Mouse (Mus musculus) liver, embryonic 11.5 days (tissue): ENCODE results near the gene Csnk1g1. TPM values are rescaled to one million over a fixed set of nuclear protein-coding genes. Genes with fewer than 3 reads are reported as not detected.

Experiments used
- ATAC-seq: fragments of 200-750 bp; cut with Nextera tagmentation; replicated peaks from 2 replicates; pipeline ENCODE4 v1.8.0; 2017; ENCODE audit warnings: moderate number of reproducible peaks, mild to moderate bottlenecking, moderate TSS enrichment, moderate library complexity; ENCODE audit not compliant: low FRiP score
- DNase-seq: peaks from one replicate; pipeline ENCODE4 v3.0.0-alpha.2; 2017; ENCODE audit warnings: low spot score
- H3K27ac ChIP-seq: fragments of 300-500 bp; sonication (generic); 2 replicates; pipeline ENCODE4 v1.5.1; 2014; ENCODE audit warnings: mild to moderate bottlenecking, low read depth, low read length, control low read depth
- H3K27me3 ChIP-seq: fragments of 300-500 bp; sonication (generic); replicated peaks from 2 replicates; pipeline ENCODE4 v1.6.1; 2014; ENCODE audit warnings: low read length, mixed read lengths; ENCODE audit not compliant: control insufficient read depth, insufficient read depth
- H3K36me3 ChIP-seq: fragments of 300-500 bp; sonication (generic); 2 replicates; pipeline ENCODE4 v1.6.1; 2014; ENCODE audit warnings: mild to moderate bottlenecking, low read length, moderate library complexity, mixed read lengths; ENCODE audit not compliant: control insufficient read depth, insufficient read depth
- H3K4me1 ChIP-seq: fragments of 300-500 bp; sonication (generic); replicated peaks from 2 replicates; pipeline ENCODE4 v1.6.1; 2014; ENCODE audit warnings: low read length, mixed read lengths; ENCODE audit not compliant: control insufficient read depth, insufficient read depth
- H3K4me2 ChIP-seq: fragments of 300-500 bp; sonication (generic); 2 replicates; pipeline ENCODE4 v1.6.1; 2014; ENCODE audit warnings: mild to moderate bottlenecking, control low read depth, moderate library complexity
- H3K4me3 ChIP-seq: fragments of 300-500 bp; sonication (generic); 2 replicates; pipeline ENCODE4 v1.5.1; 2014; ENCODE audit warnings: low read depth, low read length, control low read depth
- H3K9ac ChIP-seq: fragments of 300-500 bp; sonication (generic); 2 replicates; pipeline ENCODE4 v1.6.1; 2014; ENCODE audit warnings: low read depth, low read length, control low read depth
- H3K9me3 ChIP-seq: fragments of 300-500 bp; sonication (generic); 2 replicates; pipeline ENCODE4 v1.6.1; 2016; ENCODE audit warnings: low read length, inconsistent platforms, mixed read lengths; ENCODE audit not compliant: control insufficient read depth
- WGBS: fragments of 180-500 bp; shearing (Covaris S2); extraction: QIAGEN DNeasy Blood & Tissue Kit; methylation state at CpG from one replicate; pipeline ENCODE4 v1.1.7; 2014; 5-methylcytosine and 5-hydroxymethylcytosine counted together
- polyA plus RNA-seq: library from polyadenylated mRNA; unstranded; fragments of >200 nt; fragmentation: Nextera tagmentation; extraction: Ambion mirVana; gene quantifications from 2 replicates; pipeline ENCODE4 v1.2.1, GENCODE M21; 2014

Csnk1g1 gene
- polyA plus RNA-seq, 1 experiment from 2014 or later = 11.7 TPM

DNA sequence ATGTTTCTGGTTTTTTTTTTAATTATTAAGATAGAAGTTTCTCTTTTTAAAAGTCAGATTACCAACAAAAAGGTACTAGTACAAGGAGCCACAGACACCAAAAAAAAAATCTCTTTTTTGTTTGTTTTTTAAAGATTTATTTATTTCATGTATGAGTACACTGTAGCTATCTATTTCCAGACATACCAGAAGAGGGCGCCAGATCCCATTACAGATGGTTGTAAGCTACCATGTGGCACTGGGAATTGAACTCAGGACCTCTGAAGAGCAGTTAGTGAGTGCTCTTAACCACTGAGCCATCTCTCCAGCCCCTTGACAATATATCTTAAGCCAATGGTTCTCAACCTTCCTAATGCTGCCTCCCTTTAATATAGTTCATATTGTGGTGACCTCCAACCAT, 144.9 kb downstream of the Csnk1g1 start:
- no peak for ATAC-seq
- H3K9ac ChIP-seq = no peak overlapping the region
- H3K9me3 ChIP-seq = 0 out of 2 replicates have a peak, but pooled peaks cover 2% of the 10 kb centered on the region
- no peak overlapping the region for H3K4me3 ChIP-seq
- no peak overlapping the region for H3K4me2 ChIP-seq
- H3K27ac ChIP-seq = no peak overlapping the region
- H3K36me3 ChIP-seq = no peaks in the 10 kb centered on the region
- 30% methylated on average over 1 of the region's 1 CpGs for WGBS
- no peaks in the 10 kb centered on the region for H3K4me1 ChIP-seq
- H3K27me3 ChIP-seq = no peaks in the 10 kb centered on the region
- DNase-seq = no peak

- ATAC-seq (peak; percentile 99), DNase-seq (peak; percentile 99)
- H3K36me3 ChIP-seq = peaks cover 24% of the 10 kb centered on the region
- H3K27me3 ChIP-seq = no peaks in the 10 kb centered on the region
- H3K4me3 ChIP-seq = peak within 1 kb of the TSS; percentile 86
- H3K9ac ChIP-seq = peak within 1 kb of the TSS; percentile 87
- peak within 1 kb of the TSS; percentile 93 for H3K4me2 ChIP-seq
- H3K9me3 ChIP-seq = no peaks in the 10 kb centered on the region
- 2% methylated on average over 51 of the region's 51 CpGs for WGBS
- H3K27ac ChIP-seq = peak within 1 kb of the TSS; percentile 69
- H3K4me1 ChIP-seq = peaks cover 6% of the 10 kb centered on the region; the same call in 1 of the 2 replicates
Measured at GRCm38 (mm10) chr9:66059583-66060307, 151.0 kb downstream of the Csnk1g1 start, which contains the start of gene Ppib. Ppib (plus strand) TSS chr9:66060222.

DNA sequence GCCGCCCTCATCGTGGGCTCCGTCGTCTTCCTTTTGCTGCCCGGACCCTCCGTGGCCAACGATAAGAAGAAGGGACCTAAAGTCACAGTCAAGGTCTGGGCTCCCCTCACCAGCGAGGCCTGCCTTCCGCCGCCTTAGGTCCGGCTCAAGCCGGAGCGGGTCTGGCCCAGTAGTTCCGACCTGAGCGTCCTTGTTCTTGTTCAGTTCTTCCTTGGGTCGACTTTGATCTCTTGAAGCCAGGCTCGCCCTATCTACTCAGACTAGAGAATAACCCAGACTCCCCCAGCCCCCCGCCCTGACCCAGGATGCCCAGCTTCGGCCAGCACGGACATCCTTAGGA, 151.6 kb downstream of the Csnk1g1 start:
- DNase-seq (no peak), ATAC-seq (peak; percentile 60)
- H3K4me1 ChIP-seq = peaks cover 6% of the 10 kb centered on the region; the same call in 1 of the 2 replicates
- WGBS = under 1% methylated on average over 20 of the region's 20 CpGs
- H3K36me3 ChIP-seq = peaks cover 27% of the 10 kb centered on the region
- peak overlapping the region; percentile 86 for H3K4me3 ChIP-seq
- H3K27me3 ChIP-seq = no peaks in the 10 kb centered on the region
- peak overlapping the region; percentile 87 for H3K9ac ChIP-seq
- H3K9me3 ChIP-seq = no peaks in the 10 kb centered on the region
- H3K4me2 ChIP-seq = peak overlapping the region; percentile 93
- peak overlapping the region; percentile 69 for H3K27ac ChIP-seq

GRCm38 (mm10) chr9:66060986-66061385, 152.3 kb downstream of the Csnk1g1 start:
- peak overlapping the region; percentile 4; the same call in 1 of the 2 replicates for H3K27ac ChIP-seq
- no peaks in the 10 kb centered on the region for H3K9me3 ChIP-seq
- peak overlapping the region; percentile 93 for H3K4me2 ChIP-seq
- ATAC-seq = no peak
- DNase-seq = no peak
- WGBS = 24% methylated on average over 4 of the region's 4 CpGs
- peak overlapping the region; percentile 87 for H3K9ac ChIP-seq
- H3K4me3 ChIP-seq = peak overlapping the region; percentile 86
- no peaks in the 10 kb centered on the region for H3K27me3 ChIP-seq
- H3K36me3 ChIP-seq = peaks cover 34% of the 10 kb centered on the region
- H3K4me1 ChIP-seq = peaks cover 6% of the 10 kb centered on the region; the same call in 1 of the 2 replicates

DNA sequence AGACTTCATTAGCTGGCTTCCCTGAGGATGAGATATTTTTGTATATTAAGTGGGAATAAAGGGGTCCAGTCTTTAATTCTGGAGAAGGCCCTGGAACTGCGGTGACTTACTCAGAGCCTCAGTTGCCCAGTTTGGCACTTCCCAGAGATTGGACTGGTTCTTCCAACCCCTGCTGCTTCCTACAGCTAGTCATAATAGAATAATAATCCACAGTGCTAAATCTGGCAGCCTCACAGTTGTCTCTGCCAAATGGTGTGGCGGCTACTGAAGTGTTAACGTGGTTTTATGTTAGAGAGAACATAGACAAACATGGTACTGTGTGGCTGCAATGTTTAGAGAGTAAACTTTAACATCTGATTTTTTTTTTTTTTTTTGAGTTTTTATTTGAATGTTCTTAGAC, 152.9 kb downstream of the Csnk1g1 start:
- peak overlapping the region; percentile 93 for H3K4me2 ChIP-seq
- ATAC-seq (no peak), DNase-seq (no peak)
- peaks cover 6% of the 10 kb centered on the region; the same call in 1 of the 2 replicates for H3K4me1 ChIP-seq
- peak overlapping the region; percentile 86 for H3K4me3 ChIP-seq
- H3K9ac ChIP-seq = peak overlapping the region; percentile 87
- 89% methylated on average over 3 of the region's 3 CpGs for WGBS
- no peaks in the 10 kb centered on the region for H3K27me3 ChIP-seq
- no peaks in the 10 kb centered on the region for H3K9me3 ChIP-seq
- H3K27ac ChIP-seq = peak overlapping the region; percentile 4; the same call in 1 of the 2 replicates
- peaks cover 35% of the 10 kb centered on the region for H3K36me3 ChIP-seq

DNA sequence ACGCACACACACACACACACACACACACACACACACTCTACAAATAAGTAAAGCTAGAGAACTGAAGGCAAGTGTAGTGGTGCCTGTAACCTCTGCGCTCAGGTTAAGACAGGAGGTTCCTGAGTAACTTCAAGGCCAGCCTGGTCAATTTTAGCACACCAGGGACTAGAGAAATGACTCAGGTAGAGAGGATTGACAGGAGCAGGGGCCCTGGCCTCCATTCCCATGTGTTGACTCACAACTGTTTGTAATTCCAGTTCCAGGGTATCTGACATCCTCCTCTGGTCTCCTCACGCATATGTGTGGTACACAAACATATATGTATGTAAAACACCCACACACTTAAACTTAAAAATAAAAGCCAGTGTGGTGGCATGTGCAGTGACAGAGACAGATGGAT, 154.7 kb downstream of the Csnk1g1 start:
- Histone ChIP-seq H3K4me2 (no peak overlapping the region), H3K9ac (no peak overlapping the region), H3K27ac (no peak overlapping the region), H3K36me3 (peaks cover 39% of the 10 kb centered on the region), H3K4me1 (peaks cover 7% of the 10 kb centered on the region), H3K9me3 (no peaks in the 10 kb centered on the region), H3K4me3 (no peak overlapping the region), H3K27me3 (peaks cover 15% of the 10 kb centered on the region)
- WGBS = 81% methylated on average over 3 of the region's 3 CpGs
- DNase-seq = no peak
- no peak for ATAC-seq

DNA sequence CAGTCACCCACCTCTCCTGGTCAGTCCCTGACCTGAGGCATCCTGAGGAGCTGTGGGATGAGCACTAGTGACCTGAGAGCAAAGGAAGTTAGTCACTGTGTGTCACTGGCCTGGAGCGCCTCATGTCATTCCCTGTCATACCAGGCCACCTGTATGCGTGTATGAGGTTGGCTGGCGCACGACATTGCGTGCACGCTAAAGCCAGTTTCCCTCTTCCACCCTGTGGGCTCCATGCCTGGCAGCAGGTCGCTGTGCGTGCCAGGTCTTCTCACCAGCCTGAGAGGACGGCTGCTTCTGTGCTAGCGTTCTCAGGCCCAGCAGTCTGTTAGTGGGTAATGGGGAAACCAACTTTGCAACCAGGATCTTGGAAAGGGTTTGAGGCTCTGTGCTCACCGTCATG, 155.6 kb downstream of the Csnk1g1 start:
- Histone ChIP-seq H3K4me3 (no peak overlapping the region), H3K9me3 (no peaks in the 10 kb centered on the region), H3K36me3 (peaks cover 39% of the 10 kb centered on the region), H3K4me1 (peaks cover 13% of the 10 kb centered on the region), H3K27me3 (peaks cover 24% of the 10 kb centered on the region), H3K9ac (no peak overlapping the region), H3K27ac (no peak overlapping the region), H3K4me2 (no peak overlapping the region)
- 97% methylated on average over 11 of the region's 11 CpGs for WGBS
- DNase-seq (no peak), ATAC-seq (no peak)

GRCm38 (mm10) chr9:66066791-66067190, 158.1 kb downstream of the Csnk1g1 start:
- 87% methylated on average over 3 of the region's 3 CpGs for WGBS
- Histone ChIP-seq H3K4me3 (no peak overlapping the region), H3K9ac (no peak overlapping the region), H3K27ac (no peak overlapping the region), H3K36me3 (peaks cover 37% of the 10 kb centered on the region), H3K4me2 (no peak overlapping the region), H3K9me3 (no peaks in the 10 kb centered on the region), H3K27me3 (peaks cover 25% of the 10 kb centered on the region), H3K4me1 (peaks cover 14% of the 10 kb centered on the region)
- no peak for ATAC-seq
- no peak for DNase-seq

DNA sequence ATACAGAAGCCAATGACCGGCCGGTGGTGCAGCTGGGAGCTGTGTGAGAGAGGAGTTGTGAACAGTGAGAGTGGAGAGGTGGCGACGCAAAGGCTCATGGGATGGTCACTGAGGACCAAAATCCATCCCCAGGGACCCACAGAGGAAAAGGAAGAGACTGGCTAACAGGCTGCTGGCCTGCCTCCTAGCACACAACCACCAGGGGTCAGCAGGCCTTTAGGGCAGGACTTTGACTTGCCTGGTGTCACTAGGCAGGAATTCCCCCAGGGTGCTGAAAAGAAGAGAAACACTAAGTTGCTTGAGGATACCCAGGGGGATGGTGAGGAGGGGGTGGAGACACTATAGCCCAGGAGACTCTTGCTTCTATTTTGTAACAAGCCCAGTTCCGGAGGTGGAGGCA, 158.8 kb downstream of the Csnk1g1 start:
- DNase-seq (peak; percentile 47), ATAC-seq (no peak)
- Histone ChIP-seq H3K9me3 (no peaks in the 10 kb centered on the region), H3K4me2 (no peak overlapping the region), H3K9ac (no peak overlapping the region), H3K36me3 (peaks cover 35% of the 10 kb centered on the region), H3K27me3 (peaks cover 25% of the 10 kb centered on the region), H3K4me3 (no peak overlapping the region), H3K27ac (no peak overlapping the region), H3K4me1 (peaks cover 14% of the 10 kb centered on the region)
- 39% methylated on average over 5 of the region's 5 CpGs for WGBS
